Mouse (Mus musculus) natural killer cell, adult 2 months (primary cell): ENCODE data around the gene Rac3.
A peak's percentile ranks its signal among the peaks of the same experiment; 100 is the strongest.
"Not testable (repeated sequence)": the region's sequence is repeated elsewhere in the genome, so short reads cannot be mapped to it uniquely, and the experiment has no call there.

Experiments
- DNase-seq, 2 experiments: peaks; one replicate each; pipeline ENCODE4 v3.0.0; 2022; ENCODE audit warnings: low spot score in 2 of 2

The Rac3 gene

DNA sequence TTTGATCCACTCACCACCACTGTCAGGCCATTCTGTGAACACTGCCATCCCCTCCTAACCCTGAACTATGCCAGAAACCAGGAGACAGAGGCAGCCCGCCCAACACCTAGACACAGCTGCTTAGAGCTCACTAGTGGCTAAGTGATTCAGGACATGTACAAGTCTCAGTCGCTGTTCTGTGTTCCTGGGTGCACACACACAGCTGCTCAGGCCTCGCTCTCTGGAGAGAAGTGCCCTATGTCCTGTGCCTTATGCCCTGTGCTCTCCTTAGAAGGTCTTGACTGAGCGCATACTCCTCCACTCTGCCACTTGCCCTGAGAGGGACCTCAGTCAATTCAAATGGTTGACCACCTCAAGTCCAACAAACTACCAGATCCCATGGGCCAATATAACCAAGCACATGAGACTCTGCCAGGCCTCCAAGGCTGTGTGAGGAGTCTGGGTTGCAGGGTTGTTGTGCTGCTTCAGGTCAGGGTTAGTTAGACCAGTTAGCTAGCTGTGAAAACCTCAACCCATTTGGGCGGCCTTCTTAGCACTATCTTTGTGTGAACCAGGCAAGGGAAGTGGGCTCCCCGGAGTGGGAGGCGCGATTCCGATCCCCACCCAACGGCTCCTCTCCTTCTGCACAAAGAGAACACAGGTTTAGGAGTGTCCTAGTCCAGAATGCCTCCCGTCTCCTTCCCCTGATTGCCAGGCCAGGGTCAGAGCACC lies 7.4 kb downstream of the Rac3 start:
- peak in 1 of 2 experiments; percentile 40 for DNase-seq

GRCm38 (mm10) chr11:120729432-120730050 lies 8.3 kb downstream of the Rac3 start:
- peak; percentile 64 to 79 for DNase-seq

- no peak for DNase-seq
These were observed 9.1 kb downstream of the Rac3 start for GRCm38 (mm10) chr11:120730331-120730870.

DNA sequence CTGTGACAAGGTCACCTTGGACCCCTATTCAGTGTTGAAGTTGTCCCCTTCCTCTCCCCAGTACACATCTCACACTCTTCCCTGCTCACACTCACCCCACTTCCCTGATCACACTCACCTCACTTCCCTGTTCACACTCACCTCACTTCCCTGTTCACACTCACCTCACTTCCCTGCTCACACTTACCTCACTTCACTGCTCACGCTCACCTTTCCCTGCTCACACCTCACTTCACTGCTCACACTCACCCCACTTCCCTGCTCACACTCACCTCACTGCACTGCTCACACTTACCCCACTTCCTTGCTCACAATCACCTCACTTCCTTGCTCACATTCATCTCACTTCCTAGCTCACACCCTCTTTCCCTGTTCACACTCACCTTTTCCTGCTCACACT lies 10.1 kb downstream of the Rac3 start:
- no peak for DNase-seq

DNA sequence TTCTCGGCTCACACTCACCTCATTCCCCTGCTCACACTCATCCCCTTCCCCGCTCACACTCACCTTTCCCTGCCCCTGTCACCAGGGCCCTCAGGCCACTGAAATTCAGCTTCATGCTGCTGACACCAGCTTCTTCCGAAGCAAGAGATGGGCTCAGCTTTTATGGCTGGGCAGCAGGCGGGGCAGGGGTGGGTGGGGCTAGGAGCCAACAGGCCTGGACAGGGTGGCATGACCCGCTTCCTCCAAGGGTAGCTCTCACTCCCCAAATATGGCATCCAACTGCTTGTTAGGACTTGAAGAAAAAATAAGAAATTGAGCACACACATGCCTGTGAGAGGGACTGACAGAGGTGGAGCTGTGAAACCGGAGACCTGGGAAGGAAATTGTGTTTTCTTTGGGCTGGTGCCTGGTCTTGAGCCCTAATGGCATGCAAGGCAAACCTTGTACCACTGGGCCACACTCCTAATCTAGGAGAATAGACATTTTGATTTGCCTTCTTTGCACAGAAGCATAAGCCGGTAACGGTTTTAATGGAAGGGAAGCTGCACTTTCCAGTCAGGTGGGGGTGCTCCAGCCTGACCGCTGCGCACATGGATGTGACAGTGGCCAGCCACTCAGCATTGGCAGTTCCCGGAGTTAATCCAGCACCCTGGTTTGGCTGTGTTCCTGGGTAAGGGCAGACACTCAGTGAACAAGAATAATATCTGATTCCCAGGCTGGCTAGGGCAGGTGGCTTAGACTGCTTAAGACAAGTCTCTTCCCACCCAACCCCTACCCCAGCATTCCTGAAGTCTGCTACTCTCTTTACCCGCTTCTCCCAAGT lies 10.8 kb downstream of the Rac3 start, which contains the start of gene Cbr2:
Gene Cbr2, minus strand, starts transcription at position 257 of the 823 bp plus-strand sequence.
- no peak for DNase-seq

DNA sequence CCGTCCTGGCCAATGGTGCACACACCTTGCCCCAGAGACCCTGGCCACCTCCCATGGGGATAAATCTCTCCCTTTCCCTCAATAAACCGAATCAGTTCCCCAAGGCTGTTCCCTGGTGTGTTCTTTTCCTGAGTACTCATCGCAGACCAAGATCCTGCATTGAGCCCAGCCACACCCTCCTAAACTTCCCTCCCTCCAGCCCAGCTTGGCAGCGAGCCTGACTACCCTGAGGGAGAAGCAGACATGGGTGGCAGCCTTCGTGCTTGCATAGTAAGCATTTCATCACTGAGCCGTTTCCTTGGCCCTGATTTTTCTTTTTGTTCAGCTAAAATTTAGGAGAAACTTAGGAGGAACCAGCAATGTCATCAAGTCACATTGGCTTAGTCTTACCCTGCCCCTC lies 12.3 kb downstream of the Rac3 start:
- DNase-seq, result no peak

DNA sequence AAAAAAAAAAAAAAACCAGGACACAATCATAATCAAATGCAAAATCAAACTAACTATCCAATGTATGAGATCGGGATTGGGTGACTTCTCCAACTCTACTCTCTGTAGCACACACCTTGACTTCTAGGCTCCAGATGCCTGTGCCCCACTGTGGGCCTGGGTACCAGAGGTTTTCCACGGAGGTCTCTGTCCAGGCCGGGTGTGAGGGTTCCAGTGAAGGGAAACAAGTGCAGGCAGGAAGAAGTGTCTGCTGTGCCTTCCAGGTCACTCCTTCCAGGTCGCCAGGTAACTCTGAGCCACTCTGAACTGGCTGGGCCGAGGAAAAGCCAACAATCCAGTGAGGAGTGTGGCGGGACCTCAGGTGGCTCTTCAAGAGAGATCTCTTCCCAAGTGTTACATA lies 15.2 kb downstream of the Rac3 start:
- no peak for DNase-seq

GRCm38 (mm10) chr11:120740981-120741380 lies 19.7 kb downstream of the Rac3 start:
- DNase-seq, result no peak

GRCm38 (mm10) chr11:120744121-120744701 lies 22.9 kb downstream of the Rac3 start:
- no peak for DNase-seq

DNA sequence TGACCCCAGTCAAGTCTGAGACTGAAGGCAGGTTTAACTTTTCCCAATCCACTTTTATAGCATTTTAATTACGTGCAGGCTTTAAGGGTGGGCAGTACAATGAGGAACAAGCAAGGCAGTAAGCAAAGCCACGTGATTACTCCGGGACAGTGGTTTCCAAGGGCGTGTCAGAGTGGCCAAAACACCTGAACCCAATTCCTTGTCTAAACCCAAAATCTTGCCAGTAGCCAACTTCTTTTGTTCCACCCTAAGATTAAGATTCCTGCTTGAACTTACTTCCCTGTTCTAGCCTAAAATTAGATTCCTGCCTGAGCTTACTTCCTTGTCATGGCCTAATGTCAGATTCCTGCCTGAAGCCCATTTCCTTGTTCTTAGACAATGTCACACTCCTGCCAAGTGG lies 26.7 kb downstream of the Rac3 start:
- no peak for DNase-seq

- DNase-seq, result peak; percentile 51 to 56
These were observed 28.2 kb downstream of the Rac3 start for GRCm38 (mm10) chr11:120749430-120749829.

DNA sequence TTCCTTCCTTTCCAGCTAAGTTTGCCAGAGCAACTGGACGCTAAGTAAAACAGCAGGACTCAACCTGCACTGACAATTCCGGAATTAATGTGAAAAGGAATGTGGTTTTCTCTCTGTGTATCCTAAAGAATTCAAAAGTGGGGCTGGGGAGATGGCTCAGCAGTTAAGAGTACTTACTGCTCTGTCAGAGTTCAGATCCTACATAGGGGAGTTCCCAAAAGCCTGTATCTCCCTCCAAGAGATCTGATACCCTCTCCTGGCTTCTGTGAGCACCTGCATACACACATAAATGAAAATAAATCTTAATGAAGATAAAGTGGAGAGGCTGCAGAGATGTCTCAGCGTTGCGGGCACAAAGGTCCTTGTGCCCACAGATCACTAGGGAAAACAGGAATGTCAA lies 30.3 kb downstream of the Rac3 start:
- no peak for DNase-seq

- DNase-seq, result peak; percentile 27 to 45
These were observed 39.0 kb downstream of the Rac3 start for GRCm38 (mm10) chr11:120760236-120760635.

DNA sequence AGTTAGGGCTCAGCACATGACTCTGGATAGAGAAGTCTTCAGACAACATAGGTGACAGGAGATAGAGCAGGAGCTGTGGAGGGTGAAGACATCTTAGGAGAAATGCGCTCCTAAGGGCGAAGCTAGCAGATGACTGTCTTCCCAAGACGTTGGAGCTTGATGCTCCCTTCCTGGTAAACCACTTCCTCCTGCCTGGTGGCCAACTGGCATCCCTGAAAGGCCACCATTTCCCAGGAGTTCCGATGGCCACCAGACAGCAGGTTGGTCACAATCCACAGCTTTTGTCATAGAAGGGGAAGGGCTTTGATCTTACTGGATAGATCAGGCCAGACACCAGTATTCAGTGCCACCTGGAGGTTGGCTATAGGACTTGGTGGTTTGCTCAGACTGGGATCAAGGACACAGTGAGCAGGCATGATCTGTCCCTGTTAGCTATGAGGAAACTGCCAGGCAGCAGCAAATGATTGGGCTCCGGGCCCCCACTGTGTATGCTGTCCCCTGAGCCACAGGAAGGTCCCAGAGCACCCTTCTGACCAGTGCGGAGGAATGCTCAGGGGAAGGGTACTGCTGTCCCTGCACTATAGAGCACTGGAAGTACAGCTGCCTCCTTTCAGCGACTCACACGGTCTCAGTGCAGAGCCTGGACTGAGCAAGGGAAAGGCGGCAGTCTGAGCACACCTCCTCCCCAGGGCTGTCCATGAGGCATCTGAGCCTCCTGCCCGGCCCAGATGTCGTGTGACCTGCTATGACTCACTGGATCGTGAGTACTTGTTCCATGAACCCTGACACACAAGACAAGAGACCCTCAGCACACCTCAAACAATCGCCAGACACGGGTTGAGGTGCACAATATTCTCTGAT lies 40.8 kb downstream of the Rac3 start:
- DNase-seq, result no peak

DNA sequence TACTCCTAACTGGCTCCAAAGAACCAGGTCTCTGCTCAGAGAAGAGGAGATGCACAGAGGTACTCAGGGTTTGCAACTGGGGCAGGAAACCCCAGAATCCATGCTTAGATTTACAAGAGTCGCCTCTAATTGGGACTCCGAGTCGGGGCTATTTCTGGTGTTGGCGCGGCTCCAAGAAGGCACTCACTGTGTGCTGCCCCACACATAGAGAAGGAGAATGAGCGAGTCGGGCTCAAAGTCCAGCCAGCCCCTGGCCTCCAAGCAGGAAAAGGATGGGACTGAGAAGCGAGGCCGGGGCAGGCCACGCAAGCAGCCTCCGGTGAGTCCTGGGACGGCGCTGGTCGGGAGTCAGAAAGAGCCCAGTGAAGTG lies 41.4 kb downstream of the Rac3 start, which contains the start of gene Hmga1b:
Gene Hmga1b, plus strand, starts transcription at position 123 of the 370 bp plus-strand sequence.
- not testable (repeated sequence) for DNase-seq

DNA sequence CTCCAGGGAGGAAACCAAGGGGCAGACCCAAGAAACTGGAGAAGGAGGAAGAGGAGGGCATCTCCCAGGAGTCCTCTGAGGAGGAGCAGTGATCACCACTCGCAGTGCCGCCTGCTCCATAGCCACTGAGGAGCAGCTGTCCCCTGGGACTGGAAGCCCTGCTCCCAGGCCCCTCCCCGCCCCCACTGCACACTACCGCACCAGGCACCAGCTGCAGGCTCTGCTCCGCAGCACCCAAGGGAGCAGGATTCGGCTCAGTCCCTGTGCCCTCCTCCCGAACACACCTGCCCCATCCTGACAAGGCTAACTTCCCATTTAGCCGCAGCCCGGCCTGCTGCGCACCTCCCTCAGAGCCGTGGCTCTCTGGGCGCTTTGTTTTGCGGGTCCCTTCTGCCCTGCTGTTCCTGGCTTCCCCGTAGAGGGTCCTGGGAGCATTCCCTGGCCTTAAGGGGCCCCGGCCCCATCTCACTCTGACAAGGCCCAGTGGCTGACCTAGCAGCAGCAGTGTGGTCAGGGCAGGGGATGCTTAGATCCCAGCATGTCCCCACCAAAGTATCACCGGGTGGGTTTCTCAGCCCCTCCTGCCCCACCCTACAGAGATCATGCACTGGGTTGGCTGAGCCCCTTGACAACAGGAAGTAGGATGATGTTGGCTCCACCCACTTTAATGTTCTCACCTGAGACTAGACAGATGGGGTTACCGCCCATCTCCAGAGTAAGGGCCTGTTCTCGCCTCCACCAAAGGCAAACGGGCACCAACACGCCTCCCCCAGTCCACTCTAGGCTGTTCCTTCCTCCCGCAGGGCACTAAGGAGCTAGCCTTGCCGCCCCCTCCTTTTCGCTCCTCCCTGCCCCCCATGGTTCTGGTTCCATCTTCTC lies 42.1 kb downstream of the Rac3 start:
- not testable (repeated sequence) for DNase-seq

GRCm38 (mm10) chr11:120767023-120767422 lies 45.8 kb downstream of the Rac3 start:
- DNase-seq, result not testable (repeated sequence)

DNA sequence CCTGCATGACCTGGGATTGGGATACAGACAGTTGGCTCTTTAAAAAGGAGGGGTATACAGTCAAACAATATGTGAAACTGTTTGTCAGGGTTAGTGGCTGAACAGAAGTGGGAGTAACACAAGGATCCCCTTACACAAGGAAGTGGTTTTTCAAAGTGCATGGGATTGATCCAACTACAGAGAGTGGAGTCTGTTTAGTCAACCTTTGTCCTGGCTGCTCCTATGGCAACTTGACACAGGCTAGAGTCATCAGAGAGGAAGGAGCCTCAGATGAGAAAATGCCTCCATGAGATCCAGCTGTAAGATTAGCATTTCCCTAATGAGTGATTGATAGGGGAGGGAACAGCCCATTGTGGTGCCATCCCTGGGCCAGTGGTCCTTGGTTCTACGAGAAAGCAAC lies 46.9 kb downstream of the Rac3 start:
- DNase-seq, result no peak

- no peak for DNase-seq
These were observed 51.5 kb downstream of the Rac3 start for GRCm38 (mm10) chr11:120772749-120773148.
